Mouse (Mus musculus): Measurements from ENCODE around the gene Srr. TPM values are rescaled to one million over a fixed set of nuclear protein-coding genes. Genes with fewer than 3 reads are reported as not detected.

Gene Srr
- 80.8 TPM for polyA plus RNA-seq (2014; fragmentation: Illumina TruSeq; extraction: RNeasy Lipid Tissue Mini Kit (QIAGEN cat#74804); ENCODE audit: low read depth, low replicate concordance)

GRCm38 (mm10) chr11:74925577-74926387, at the start of gene Srr, which contains the start of gene Smg6:
TSS of gene Srr (minus strand) at chr11:74925948.
TSS of gene Smg6 (plus strand) at chr11:74925823.

DNA sequence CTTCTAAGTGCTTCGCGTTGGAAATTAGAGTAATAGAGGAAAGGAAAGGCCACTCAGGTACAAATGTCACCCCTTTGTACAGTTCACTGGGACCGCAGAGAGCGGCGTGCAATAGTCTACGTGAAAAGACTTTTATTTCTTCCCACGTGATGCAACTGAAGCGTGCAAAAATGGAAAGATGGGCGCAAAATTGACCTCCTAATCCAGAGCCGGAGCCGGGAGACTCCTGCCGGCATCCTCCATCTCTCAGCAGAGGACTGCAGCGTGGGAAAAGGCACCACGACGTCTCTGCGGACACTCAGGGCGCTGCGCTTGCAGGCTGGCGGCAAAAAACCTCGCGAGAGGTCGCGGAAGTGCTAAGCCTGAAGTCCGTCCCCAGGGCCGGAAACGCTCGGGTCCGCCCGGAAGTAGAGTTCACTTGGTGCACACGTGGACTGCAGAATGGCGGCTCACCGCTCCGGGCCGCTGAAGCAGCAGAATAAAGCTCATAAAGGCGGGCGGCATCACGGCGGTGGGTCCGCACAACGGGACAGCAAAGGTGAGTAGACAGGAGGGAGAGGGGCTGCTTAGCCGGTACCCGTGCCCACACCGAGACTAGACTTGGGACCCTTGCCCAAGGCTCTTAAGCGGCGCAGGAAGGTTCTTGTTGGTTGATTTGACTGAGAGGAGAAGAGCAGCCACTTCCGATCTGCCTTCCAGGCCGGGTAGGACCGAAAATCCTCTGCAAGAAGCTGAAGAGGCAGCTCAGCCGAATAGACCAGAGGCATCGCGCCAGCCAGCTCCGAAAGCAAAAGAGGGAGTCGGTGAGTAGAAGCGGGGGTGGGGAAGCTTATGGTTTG, 27.9 kb downstream of the Srr start, which contains the start of gene Tsr1:
Gene Tsr1 (plus strand): TSS at position 394 of the 839 bp plus-strand sequence.

GRCm38 (mm10) chr11:74896901-74897677, 28.7 kb downstream of the Srr start, which contains the start of gene Sgsm2:
TSS of gene Sgsm2 (minus strand) at chr11:74897060.

Other genes with a start within 250 kb of the Srr start
- 933 TPM for gene Pafah1b1, start 201.3 kb downstream of the Srr start, polyA plus RNA-seq (2014; fragmentation: Illumina TruSeq; extraction: RNeasy Lipid Tissue Mini Kit (QIAGEN cat#74804); ENCODE audit: low read depth, low replicate concordance)
- gene Mettl16, start 155.1 kb downstream of the Srr start, polyA plus RNA-seq (2014; fragmentation: Illumina TruSeq; extraction: RNeasy Lipid Tissue Mini Kit (QIAGEN cat#74804); ENCODE audit: low read depth, low replicate concordance) = 43.4 TPM
- 1.8 TPM for gene Mnt, start 95.0 kb downstream of the Srr start, polyA plus RNA-seq (2014; fragmentation: Illumina TruSeq; extraction: RNeasy Lipid Tissue Mini Kit (QIAGEN cat#74804); ENCODE audit: low read depth, low replicate concordance)
- 1.6 TPM for gene Sgsm2, start 28.9 kb downstream of the Srr start, polyA plus RNA-seq (2014; fragmentation: Illumina TruSeq; extraction: RNeasy Lipid Tissue Mini Kit (QIAGEN cat#74804); ENCODE audit: low read depth, low replicate concordance)
- 39.0 TPM for gene Tsr1, start 27.9 kb downstream of the Srr start, polyA plus RNA-seq (2014; fragmentation: Illumina TruSeq; extraction: RNeasy Lipid Tissue Mini Kit (QIAGEN cat#74804); ENCODE audit: low read depth, low replicate concordance)
- 14.3 TPM for gene Smg6, start 125 bp downstream of the Srr start, polyA plus RNA-seq (2014; fragmentation: Illumina TruSeq; extraction: RNeasy Lipid Tissue Mini Kit (QIAGEN cat#74804); ENCODE audit: low read depth, low replicate concordance)
- gene Hic1, start 243.6 kb upstream of the Srr start, polyA plus RNA-seq (2014; fragmentation: Illumina TruSeq; extraction: RNeasy Lipid Tissue Mini Kit (QIAGEN cat#74804); ENCODE audit: low read depth, low replicate concordance) = 0.23 TPM